Comparison of ENCODE assay signal across 8 mouse cellular contexts in the genomic region with DNA sequence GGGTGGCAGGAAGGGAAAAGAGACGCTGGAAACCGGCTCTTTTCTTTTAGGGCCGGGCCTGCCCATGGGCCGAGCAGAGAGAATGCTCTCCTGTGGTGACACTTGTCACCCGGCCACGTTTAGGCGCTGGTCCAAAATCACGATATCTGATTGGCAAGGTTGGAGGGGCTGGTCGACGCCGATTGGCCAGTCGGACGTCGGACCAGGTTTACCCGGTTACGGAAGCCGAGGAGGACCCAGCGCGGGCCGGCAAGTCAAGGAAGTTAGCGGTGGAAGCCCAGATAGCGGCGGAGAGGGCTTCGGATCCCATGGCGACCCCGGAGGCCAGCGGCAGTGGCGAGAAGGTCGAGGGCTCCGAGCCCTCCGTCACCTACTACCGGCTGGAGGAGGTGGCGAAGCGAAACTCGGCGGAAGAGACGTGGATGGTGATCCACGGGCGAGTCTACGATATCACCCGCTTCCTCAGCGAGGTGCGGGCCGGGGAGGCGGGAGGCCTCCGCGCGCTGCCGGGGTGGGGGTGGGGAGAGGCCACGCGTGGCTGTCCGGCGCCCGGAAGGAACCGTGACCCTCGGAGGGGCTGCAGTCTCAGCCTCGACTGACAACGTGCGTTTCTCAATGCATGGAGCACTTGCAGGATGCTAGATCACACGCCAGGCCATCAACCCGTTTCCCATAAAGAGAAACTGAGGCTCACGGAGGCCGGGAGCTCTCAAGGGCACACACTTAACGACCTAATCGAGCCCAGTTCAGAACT. TPM values are rescaled to one million over a fixed set of nuclear protein-coding genes. Genes with fewer than 3 reads are reported as not detected.
DNase-seq lines count a peak whose midpoint lies in the region; ATAC-seq and TF ChIP-seq lines count a peak whose summit lies in the region.

TSS of gene Cyb5b (plus strand) at position 237 of the 754 bp plus-strand sequence.

- H3K27me3 ChIP-seq in forebrain, embryonic 10.5 days (ENCODE audit: poor library complexity, severe bottlenecking) = no peaks in the 10 kb centered on the region
- H3K27me3 ChIP-seq in heart, embryonic 15.5 days = no peaks in the 10 kb centered on the region
- no peaks in the 10 kb centered on the region for H3K27me3 ChIP-seq in liver, embryonic 14.5 days (ENCODE audit: control insufficient read depth, insufficient read depth, low read length)
- no peaks in the 10 kb centered on the region for H3K27me3 ChIP-seq in neural tube, embryonic 11.5 days (ENCODE audit: control insufficient read depth, insufficient read depth, low read length)
- no peaks in the 10 kb centered on the region for H3K27me3 ChIP-seq in stomach, postnatal 0 days (ENCODE audit: control insufficient read depth, insufficient read depth, low read length)

- 2% methylated on average over 65 of the region's 65 CpGs for WGBS in forebrain, embryonic 10.5 days
- WGBS in heart, embryonic 15.5 days = under 1% methylated on average over 65 of the region's 65 CpGs
- under 1% methylated on average over 65 of the region's 65 CpGs for WGBS in liver, embryonic 14.5 days (ENCODE audit: insufficient replicate concordance)
- under 1% methylated on average over 61 of the region's 65 CpGs for WGBS in neural tube, embryonic 11.5 days
- WGBS in stomach, postnatal 0 days = 1% methylated on average over 64 of the region's 65 CpGs

- peak within 1 kb of the TSS; percentile 67 for H3K4me3 ChIP-seq in forebrain, embryonic 10.5 days
- peak within 1 kb of the TSS; percentile 98 for H3K4me3 ChIP-seq in heart, embryonic 15.5 days
- peak within 1 kb of the TSS; percentile 90 to 92 for H3K4me3 ChIP-seq in liver, embryonic 14.5 days (ENCODE audit: insufficient read depth in 1 of 2, low read depth in 2 of 2, low read length in 2 of 2)
- peak within 1 kb of the TSS; percentile 57 for H3K4me3 ChIP-seq in neural tube, embryonic 11.5 days (ENCODE audit: low read depth, low read length)
- H3K4me3 ChIP-seq in stomach, postnatal 0 days (ENCODE audit: low read depth, low read length) = peak within 1 kb of the TSS; percentile 87

- peak within 1 kb of the TSS; percentile 78 for H3K4me2 ChIP-seq in heart, embryonic 15.5 days
- peak within 1 kb of the TSS; percentile 89 for H3K4me2 ChIP-seq in liver, embryonic 14.5 days (ENCODE audit: low read depth)
- H3K4me2 ChIP-seq in neural tube, embryonic 11.5 days (ENCODE audit: low read depth) = peak within 1 kb of the TSS; percentile 53
- peak within 1 kb of the TSS; percentile 87 for H3K4me2 ChIP-seq in stomach, postnatal 0 days (replicated peaks; ENCODE audit: low read depth)

- H3K4me1 ChIP-seq in forebrain, embryonic 10.5 days = peaks cover 19% of the 10 kb centered on the region
- peaks cover 10% of the 10 kb centered on the region for H3K4me1 ChIP-seq in heart, embryonic 15.5 days (replicated peaks)
- H3K4me1 ChIP-seq in liver, embryonic 14.5 days (replicated peaks; ENCODE audit: control insufficient read depth in 2 of 2, insufficient read depth in 2 of 2, low read length in 1 of 2) = peaks cover 9 to 10% of the 10 kb centered on the region in 2 experiments
- peaks cover 5% of the 10 kb centered on the region; the same call in 1 of the 2 replicates for H3K4me1 ChIP-seq in neural tube, embryonic 11.5 days (ENCODE audit: control insufficient read depth, insufficient read depth, low read length)
- 0 out of 2 replicates have a peak, but pooled peaks cover 3% of the 10 kb centered on the region for H3K4me1 ChIP-seq in stomach, postnatal 0 days (replicated peaks; ENCODE audit: control insufficient read depth, insufficient read depth)

- H3K9ac ChIP-seq in heart, embryonic 15.5 days = peak within 1 kb of the TSS; percentile 94
- peak within 1 kb of the TSS; percentile 82 for H3K9ac ChIP-seq in liver, embryonic 14.5 days (replicated peaks)
- peak within 1 kb of the TSS; percentile 67 for H3K9ac ChIP-seq in neural tube, embryonic 11.5 days (ENCODE audit: low read length)
- peak within 1 kb of the TSS; percentile 90 for H3K9ac ChIP-seq in stomach, postnatal 0 days (ENCODE audit: low read length)

- no peak for TF ChIP-seq EP300 in liver, embryonic 14.5 days (IDR thresholded peaks at IDR 0.05; ENCODE audit: low read depth)
- TF ChIP-seq EP300 in stomach, postnatal 0 days (optimal IDR thresholded peaks at IDR 0.05) = peak; percentile 25

- peak within 1 kb of the TSS; percentile 96 for H3K27ac ChIP-seq in forebrain, embryonic 10.5 days
- H3K27ac ChIP-seq in heart, embryonic 15.5 days = peak within 1 kb of the TSS; percentile 87
- H3K27ac ChIP-seq in liver, embryonic 14.5 days = peak within 1 kb of the TSS; percentile 13
- 0 out of 2 replicates have a peak within 1 kb of the TSS, but pooled peaks have one; percentile 1 for H3K27ac ChIP-seq in neural tube, embryonic 11.5 days (ENCODE audit: low read depth, low read length)
- peak within 1 kb of the TSS; percentile 88 for H3K27ac ChIP-seq in stomach, postnatal 0 days (replicated peaks)

- TF ChIP-seq CTCF in liver, embryonic 14.5 days (IDR thresholded peaks at IDR 0.05; ENCODE audit: low read depth) = peak; percentile 2; the same call in 1 of the 2 replicates
- 0 out of 2 replicates have a peak, but pooled peaks have one; percentile 2 for TF ChIP-seq CTCF in stomach, postnatal 0 days (IDR thresholded peaks at IDR 0.05; ENCODE audit: low read depth)

- peak; percentile 69 for DNase-seq in c-Kit-negative CD71-positive TER-119-positive erythroid progenitor cells, embryonic 14.5 days (ENCODE audit: low read depth, low spot score)
- DNase-seq in forebrain, embryonic 10.5 days (ENCODE audit: extremely low spot score, low spot score) = peak; percentile 94
- DNase-seq in kidney, postnatal 25 days = peak; percentile 98
- peak; percentile 86 to 87 (median 87) for DNase-seq in liver, embryonic 14.5 days (ENCODE audit: low read depth in 3 of 3, low spot score in 3 of 3)
- peak; percentile 92 for DNase-seq in neural tube, embryonic 11.5 days (ENCODE audit: low spot score)
- peak; percentile 95 for DNase-seq in stomach, postnatal 0 days (ENCODE audit: low spot score)

- peaks cover 4% of the 10 kb centered on the region; the same call in 1 of the 2 replicates for H3K9me3 ChIP-seq in forebrain, embryonic 10.5 days
- H3K9me3 ChIP-seq in heart, embryonic 15.5 days (replicated peaks) = no peaks in the 10 kb centered on the region
- no peaks in the 10 kb centered on the region for H3K9me3 ChIP-seq in liver, embryonic 14.5 days (ENCODE audit: control insufficient read depth, low read length)
- H3K9me3 ChIP-seq in neural tube, embryonic 11.5 days (ENCODE audit: control insufficient read depth, low read length) = no peaks in the 10 kb centered on the region
- no peaks in the 10 kb centered on the region for H3K9me3 ChIP-seq in stomach, postnatal 0 days (ENCODE audit: control insufficient read depth, low read length)

- peak; percentile 95 for ATAC-seq in CD4-positive, CD25-positive, alpha-beta regulatory T cell, adult 4 months
- peak; percentile 96 for ATAC-seq in heart, embryonic 15.5 days (replicated peaks; ENCODE audit: insufficient number of reproducible peaks, insufficient read depth, low FRiP score, low read depth)
- ATAC-seq in liver, embryonic 14.5 days (ENCODE audit: insufficient read depth) = peak; percentile 98
- ATAC-seq in neural tube, embryonic 11.5 days (ENCODE audit: insufficient read depth, low FRiP score, low TSS enrichment) = peak; percentile 96
- peak; percentile 94 for ATAC-seq in stomach, postnatal 0 days (ENCODE audit: low FRiP score, low TSS enrichment)

- peaks cover 41% of the 10 kb centered on the region for H3K36me3 ChIP-seq in forebrain, embryonic 10.5 days (replicated peaks)
- H3K36me3 ChIP-seq in heart, embryonic 15.5 days = peaks cover 26% of the 10 kb centered on the region
- H3K36me3 ChIP-seq in liver, embryonic 14.5 days (replicated peaks; ENCODE audit: control insufficient read depth, insufficient read depth, low read depth) = peaks cover 13% of the 10 kb centered on the region
- peaks cover 3% of the 10 kb centered on the region; the same call in 1 of the 2 replicates for H3K36me3 ChIP-seq in neural tube, embryonic 11.5 days (ENCODE audit: control insufficient read depth, insufficient read depth, low read length)
- H3K36me3 ChIP-seq in stomach, postnatal 0 days (ENCODE audit: control insufficient read depth, insufficient read depth, low read length) = peaks cover 3% of the 10 kb centered on the region; the same call in 1 of the 2 replicates

RNA-seq across cellular contexts. Expression of gene Cyb5b, which starts in this region (rescaled TPM):
- 10 to 100 TPM; 33.9 to 42.3 TPM for polyA plus RNA-seq in CD4-positive, CD25-positive, alpha-beta regulatory T cell, adult 4 months (2017; shearing (Covaris generic))
- polyA plus RNA-seq in forebrain, embryonic 10.5 days (2016; fragmentation: Nextera tagmentation; extraction: Ambion mirVana) = 169 and 173 TPM in 2 replicates
- 51.2 and 58.7 TPM in 2 replicates for polyA plus RNA-seq in heart, embryonic 15.5 days (2015; fragmentation: Nextera tagmentation; extraction: Ambion mirVana)
- 14.1 and 21.1 TPM in 2 replicates for polyA plus RNA-seq in liver, embryonic 14.5 days (2012; rRNA removed)
- polyA plus RNA-seq in liver, embryonic 14.5 days (2014; fragmentation: Nextera tagmentation; extraction: Ambion mirVana) = 25.4 and 25.6 TPM in 2 replicates
- polyA plus RNA-seq in neural tube, embryonic 11.5 days (2014; fragmentation: Nextera tagmentation; extraction: Ambion mirVana) = 164 and 165 TPM in 2 replicates
- 52.6 and 52.9 TPM in 2 replicates for polyA plus RNA-seq in stomach, postnatal 0 days (2015; fragmentation: Nextera tagmentation; extraction: Ambion mirVana)

Comparison
In these comparisons a context has a peak if more than half of its experiments do, and no peak if none do; other contexts are left out.
1. Peak in every context shown above with its lines: DNase-seq, ATAC-seq, H3K4me3 ChIP-seq and H3K27ac ChIP-seq.
2. H3K27ac ChIP-seq: peak in every context shown above with its lines; median percentile 96 in forebrain, embryonic 10.5 days; 88 in stomach, postnatal 0 days; 87 in heart, embryonic 15.5 days; 13 in liver, embryonic 14.5 days; 1 in neural tube, embryonic 11.5 days.